Mouse (Mus musculus) midbrain, embryonic 10.5 days (tissue): ENCODE results near the gene 4933416C03Rik. TPM values are rescaled to one million over a fixed set of nuclear protein-coding genes. Genes with fewer than 3 reads are reported as not detected.

Source experiments
- DNase-seq: peaks from one replicate; pipeline ENCODE4 v3.0.0-alpha.2; 2017; ENCODE audit warnings: low spot score
- H3K27ac ChIP-seq: fragments of 300-500 bp; sonication (generic); replicated peaks from 2 replicates; pipeline ENCODE4 v1.5.1; 2016; ENCODE audit warnings: mild to moderate bottlenecking
- H3K27me3 ChIP-seq: fragments of 300-500 bp; sonication (generic); 2 replicates; pipeline ENCODE4 v1.6.1; 2016; ENCODE audit warnings: low read depth, mild to moderate bottlenecking; ENCODE audit not compliant: poor library complexity, severe bottlenecking
- H3K36me3 ChIP-seq: fragments of 300-500 bp; sonication (generic); 2 replicates; pipeline ENCODE4 v1.6.1; 2016; ENCODE audit warnings: mild to moderate bottlenecking, moderate library complexity
- H3K4me1 ChIP-seq: fragments of 300-500 bp; sonication (generic); 2 replicates; pipeline ENCODE4 v1.6.1; 2016
- H3K4me3 ChIP-seq: fragments of 300-500 bp; sonication (generic); 2 replicates; pipeline ENCODE4 v1.5.1; 2016; ENCODE audit warnings: mild to moderate bottlenecking, moderate library complexity
- H3K9me3 ChIP-seq: fragments of 300-500 bp; sonication (generic); replicated peaks from 2 replicates; pipeline ENCODE4 v1.6.1; 2016; ENCODE audit warnings: mild to moderate bottlenecking
- WGBS: fragments of 180-500 bp; shearing (Covaris S2); methylation state at CpG from one replicate; pipeline ENCODE4 v1.1.7; 2016; 5-methylcytosine and 5-hydroxymethylcytosine counted together
- polyA plus RNA-seq: library from polyadenylated mRNA; unstranded; fragments of >200 nt; fragmentation: Nextera tagmentation; extraction: Ambion mirVana; gene quantifications from 2 replicates; pipeline ENCODE4 v1.2.1, GENCODE M21; 2016

The 4933416C03Rik gene
- polyA plus RNA-seq, 1 experiment from 2014 or later: not detected

DNA sequence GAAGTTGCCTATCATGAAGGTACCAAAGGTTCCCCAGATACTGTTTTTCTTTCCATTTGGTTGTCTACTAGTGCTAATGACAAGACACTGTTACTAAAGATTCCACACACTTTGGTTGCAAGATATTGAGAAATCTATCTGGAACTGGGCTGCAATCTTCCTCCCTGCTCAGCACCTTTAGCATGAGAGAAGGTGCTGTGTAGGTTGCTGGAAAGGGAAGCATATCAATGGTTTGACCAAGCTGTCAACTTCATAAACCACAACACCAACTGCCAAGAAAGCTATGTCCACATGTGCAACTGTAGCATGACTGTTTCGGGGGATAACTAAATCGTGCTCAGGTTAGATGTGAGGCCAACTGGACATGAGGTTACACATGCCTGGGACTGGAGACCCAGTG is 7.7 kb upstream of the 4933416C03Rik start:
- no peaks in the 10 kb centered on the region for H3K36me3 ChIP-seq
- H3K27ac ChIP-seq: no peak overlapping the region
- DNase-seq: no peak
- H3K4me3 ChIP-seq: no peak overlapping the region
- no peaks in the 10 kb centered on the region for H3K9me3 ChIP-seq
- H3K27me3 ChIP-seq: no peaks in the 10 kb centered on the region
- WGBS: 90% methylated on average over 2 of the region's 2 CpGs
- H3K4me1 ChIP-seq: no peaks in the 10 kb centered on the region

DNA sequence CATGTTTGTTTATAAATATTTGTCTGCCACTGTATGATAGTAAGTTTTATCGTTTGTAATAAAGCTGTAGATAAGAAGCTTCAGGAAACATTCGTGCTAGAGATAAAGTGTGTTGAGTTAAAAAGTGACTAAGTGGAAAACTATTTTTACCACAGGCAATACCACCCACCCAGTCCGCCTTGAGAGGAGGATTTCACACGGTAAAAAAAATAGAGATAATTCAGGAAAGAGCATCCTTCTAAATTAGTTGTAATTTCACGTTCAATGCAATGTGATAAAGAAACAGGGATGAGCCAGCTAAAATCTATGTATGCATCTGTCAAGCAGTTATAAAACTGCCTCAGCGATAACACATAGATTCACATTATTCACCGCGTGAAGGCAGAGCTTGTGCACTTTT is 3.3 kb upstream of the 4933416C03Rik start:
- 92% methylated on average over 8 of the region's 8 CpGs for WGBS
- Histone ChIP-seq H3K36me3 (0 out of 2 replicates have a peak, but pooled peaks cover 3% of the 10 kb centered on the region), H3K9me3 (peaks cover 8% of the 10 kb centered on the region; the same call in 1 of the 2 replicates)

DNA sequence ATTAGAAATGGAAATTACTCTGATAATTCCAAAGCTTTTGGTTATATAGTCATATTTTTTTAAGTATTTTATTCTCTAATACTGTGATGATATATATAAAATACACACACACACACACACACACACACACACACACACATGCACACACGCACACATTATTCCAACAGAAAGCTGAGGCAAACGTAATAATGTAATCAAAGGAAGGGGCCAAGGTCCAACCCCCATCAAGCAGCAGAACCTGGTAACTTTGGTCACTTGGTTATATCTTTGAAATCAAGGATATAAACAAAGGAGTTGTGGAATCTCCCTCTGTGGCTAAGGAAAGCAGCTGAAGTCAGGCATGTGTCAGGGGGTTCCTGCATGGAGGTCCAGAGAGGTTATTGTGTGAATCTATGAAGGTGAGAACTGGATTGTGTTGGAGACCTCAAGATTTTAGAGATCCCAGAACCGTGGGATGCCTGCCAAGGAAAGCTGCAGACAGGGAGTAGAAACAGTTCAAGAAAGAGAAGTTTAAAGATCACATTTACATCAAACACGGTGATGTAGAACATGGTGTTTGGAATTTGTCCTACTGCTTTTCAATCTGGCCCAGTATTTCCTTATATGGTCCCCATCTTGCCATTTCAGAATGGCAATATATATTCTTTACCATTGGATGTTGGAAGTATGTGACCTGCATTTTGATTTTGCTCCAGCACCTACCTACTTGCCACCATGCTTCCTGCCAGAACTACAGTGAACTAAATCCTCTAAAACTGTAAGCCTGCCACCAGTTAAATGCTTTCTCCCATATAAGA is 2.4 kb upstream of the 4933416C03Rik start:
- Histone ChIP-seq H3K36me3 (0 out of 2 replicates have a peak, but pooled peaks cover 3% of the 10 kb centered on the region), H3K27me3 (no peaks in the 10 kb centered on the region), H3K9me3 (peaks cover 8% of the 10 kb centered on the region; the same call in 1 of the 2 replicates), H3K4me3 (no peak overlapping the region), H3K27ac (no peak overlapping the region), H3K4me1 (no peaks in the 10 kb centered on the region)
- 90% methylated on average over 4 of the region's 4 CpGs for WGBS
- DNase-seq: no peak

More for the DNA sequence above, 3.3 kb upstream of the 4933416C03Rik start:
- Histone ChIP-seq H3K27me3 (no peaks in the 10 kb centered on the region), H3K4me1 (no peaks in the 10 kb centered on the region), H3K27ac (no peak overlapping the region), H3K4me3 (no peak overlapping the region)
- DNase-seq: no peak

DNA sequence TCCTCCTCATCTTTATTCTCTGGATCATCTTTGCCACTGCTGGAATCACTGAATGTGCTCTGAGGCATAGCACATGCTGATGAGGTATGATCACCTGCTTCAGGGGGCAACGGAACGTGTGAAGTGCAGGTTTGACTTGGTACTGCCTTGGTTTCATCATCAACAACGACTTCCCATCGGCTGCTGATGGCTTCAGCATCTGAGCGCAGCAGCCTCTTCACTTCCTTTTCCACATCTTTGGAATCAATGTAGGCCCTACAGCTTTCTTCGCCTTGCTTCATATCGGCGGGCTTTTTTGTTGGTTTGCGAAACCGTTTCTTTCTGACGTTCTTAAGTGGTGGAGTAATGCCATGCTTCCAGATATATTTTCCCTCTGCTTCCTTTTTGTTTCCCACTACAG is 849 bp downstream of the 4933416C03Rik start:
- Histone ChIP-seq H3K4me1 (no peaks in the 10 kb centered on the region), H3K36me3 (0 out of 2 replicates have a peak, but pooled peaks cover 3% of the 10 kb centered on the region), H3K27me3 (no peaks in the 10 kb centered on the region), H3K27ac (no peak overlapping the region), H3K9me3 (peaks cover 8% of the 10 kb centered on the region; the same call in 1 of the 2 replicates), H3K4me3 (no peak overlapping the region)
- no peak for DNase-seq
- WGBS: 96% methylated on average over 11 of the region's 11 CpGs

DNA sequence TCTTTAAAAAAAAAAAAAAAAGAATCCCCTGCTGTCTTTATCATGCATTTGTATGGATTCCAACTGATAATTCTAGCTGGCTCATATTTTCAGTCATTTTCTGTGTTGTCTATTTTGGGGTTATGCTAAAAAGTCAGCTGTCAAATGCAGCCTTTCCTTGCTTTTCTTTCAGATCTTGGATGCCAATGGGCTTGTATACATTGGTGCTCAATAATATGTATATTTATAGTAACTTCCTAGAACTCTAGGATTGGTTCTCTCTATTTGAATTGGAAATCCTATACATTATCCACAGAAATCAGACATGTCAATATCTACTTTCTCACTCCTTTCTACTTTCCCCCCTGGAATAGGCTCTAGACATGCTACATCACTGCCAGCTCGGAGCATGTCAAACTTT is 5.0 kb downstream of the 4933416C03Rik start:
- Histone ChIP-seq H3K4me1 (no peaks in the 10 kb centered on the region), H3K36me3 (0 out of 2 replicates have a peak, but pooled peaks cover under 1% of the 10 kb centered on the region), H3K27ac (no peak overlapping the region), H3K27me3 (no peaks in the 10 kb centered on the region), H3K9me3 (peaks cover 3% of the 10 kb centered on the region; the same call in 1 of the 2 replicates), H3K4me3 (no peak overlapping the region)
- 91% methylated on average over 1 of the region's 1 CpGs for WGBS
- DNase-seq: no peak

DNA sequence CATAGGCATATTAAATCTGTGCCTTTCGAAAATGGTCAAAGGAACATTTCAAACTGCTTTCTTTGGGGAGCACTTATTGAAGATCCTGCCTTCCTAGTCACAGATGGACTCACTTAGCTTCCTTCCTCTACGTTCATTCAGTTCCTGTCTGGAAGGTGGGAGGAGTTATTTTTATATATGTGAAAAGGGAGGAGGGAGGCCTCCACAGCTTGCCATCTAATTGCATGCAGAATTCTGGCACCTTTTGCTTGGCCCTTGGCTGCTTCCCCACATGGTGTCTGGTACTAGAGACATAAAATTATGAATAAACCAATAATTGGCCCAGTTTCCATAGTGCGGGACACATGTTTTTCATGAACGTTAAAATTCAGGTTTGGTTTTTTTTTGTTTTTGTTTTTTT is 5.5 kb downstream of the 4933416C03Rik start:
- no peaks in the 10 kb centered on the region for H3K4me1 ChIP-seq
- WGBS: 83% methylated on average over 4 of the region's 4 CpGs
- DNase-seq: no peak

DNA sequence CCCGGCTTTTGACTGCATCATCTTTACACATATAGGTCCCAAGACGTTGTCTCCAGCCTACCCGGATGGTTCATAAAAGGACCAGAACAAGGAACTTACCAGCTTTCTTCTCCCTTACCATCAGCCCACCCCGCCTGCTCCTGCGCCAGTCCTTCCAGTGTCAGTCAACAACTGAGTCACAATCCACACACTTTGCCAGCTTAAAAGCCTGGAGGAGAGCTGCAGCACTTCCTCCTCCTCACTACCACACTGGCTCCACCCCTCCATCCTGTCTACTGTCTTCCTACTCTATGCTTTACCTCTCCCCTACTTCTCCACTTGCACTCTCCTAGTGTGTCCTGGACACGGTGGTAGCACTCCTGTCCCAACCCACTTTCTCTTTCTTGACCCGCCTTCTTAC is 15.2 kb downstream of the 4933416C03Rik start:
- Histone ChIP-seq H3K27ac (no peak overlapping the region), H3K4me1 (no peaks in the 10 kb centered on the region), H3K36me3 (no peaks in the 10 kb centered on the region), H3K4me3 (no peak overlapping the region), H3K9me3 (no peaks in the 10 kb centered on the region), H3K27me3 (no peaks in the 10 kb centered on the region)
- 91% methylated on average over 7 of the region's 7 CpGs for WGBS
- no peak for DNase-seq

More for the DNA sequence above, 5.5 kb downstream of the 4933416C03Rik start:
- Histone ChIP-seq H3K27ac (no peak overlapping the region), H3K4me3 (no peak overlapping the region), H3K36me3 (no peaks in the 10 kb centered on the region), H3K9me3 (no peaks in the 10 kb centered on the region), H3K27me3 (no peaks in the 10 kb centered on the region)

DNA sequence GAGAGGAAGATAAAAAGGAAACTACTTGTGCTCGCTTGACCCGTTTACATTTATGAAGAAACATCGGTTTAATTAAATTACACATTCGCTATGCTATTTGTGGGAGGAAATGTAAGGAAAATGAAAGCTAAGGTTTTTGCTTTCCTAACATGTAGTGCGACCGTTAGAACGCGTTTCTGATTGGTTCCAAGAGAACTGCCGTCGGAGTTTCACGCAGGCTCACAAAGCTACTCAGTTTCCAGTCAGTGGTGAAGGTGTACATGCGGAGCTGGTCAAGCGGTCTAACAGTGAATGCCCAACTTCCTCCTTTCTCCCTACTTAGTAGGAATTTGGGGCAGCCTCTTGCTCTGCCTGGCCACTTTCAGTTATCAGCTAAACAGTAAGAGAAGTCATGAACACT is 17.3 kb downstream of the 4933416C03Rik start:
- H3K4me3 ChIP-seq: no peak overlapping the region
- no peaks in the 10 kb centered on the region for H3K27me3 ChIP-seq
- no peaks in the 10 kb centered on the region for H3K4me1 ChIP-seq
- no peak overlapping the region for H3K27ac ChIP-seq
- DNase-seq: no peak
- H3K9me3 ChIP-seq: no peaks in the 10 kb centered on the region
- no peaks in the 10 kb centered on the region for H3K36me3 ChIP-seq
- WGBS: 91% methylated on average over 13 of the region's 13 CpGs

DNA sequence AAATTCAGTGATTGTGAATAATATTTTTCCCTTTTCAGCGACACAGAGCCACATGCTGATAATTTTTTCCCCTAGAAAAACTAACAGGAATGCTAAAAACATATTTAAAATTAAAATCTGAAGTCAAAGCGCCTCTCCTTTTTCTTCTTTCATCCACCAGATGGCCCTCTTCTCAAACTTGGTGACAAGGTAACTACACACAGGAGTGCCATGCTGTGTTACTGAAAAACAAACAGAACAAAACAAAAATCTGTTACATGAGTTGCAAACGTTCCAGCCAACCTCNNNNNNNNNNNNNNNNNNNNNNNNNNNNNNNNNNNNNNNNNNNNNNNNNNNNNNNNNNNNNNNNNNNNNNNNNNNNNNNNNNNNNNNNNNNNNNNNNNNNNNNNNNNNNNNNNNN is 29.8 kb downstream of the 4933416C03Rik start:
- no peaks in the 10 kb centered on the region for H3K36me3 ChIP-seq
- H3K9me3 ChIP-seq: no peaks in the 10 kb centered on the region
- 27% methylated on average over 3 of the region's 3 CpGs for WGBS
- no peak overlapping the region for H3K4me3 ChIP-seq
- no peaks in the 10 kb centered on the region for H3K27me3 ChIP-seq
- no peak for DNase-seq
- no peak overlapping the region for H3K27ac ChIP-seq
- H3K4me1 ChIP-seq: no peaks in the 10 kb centered on the region

DNA sequence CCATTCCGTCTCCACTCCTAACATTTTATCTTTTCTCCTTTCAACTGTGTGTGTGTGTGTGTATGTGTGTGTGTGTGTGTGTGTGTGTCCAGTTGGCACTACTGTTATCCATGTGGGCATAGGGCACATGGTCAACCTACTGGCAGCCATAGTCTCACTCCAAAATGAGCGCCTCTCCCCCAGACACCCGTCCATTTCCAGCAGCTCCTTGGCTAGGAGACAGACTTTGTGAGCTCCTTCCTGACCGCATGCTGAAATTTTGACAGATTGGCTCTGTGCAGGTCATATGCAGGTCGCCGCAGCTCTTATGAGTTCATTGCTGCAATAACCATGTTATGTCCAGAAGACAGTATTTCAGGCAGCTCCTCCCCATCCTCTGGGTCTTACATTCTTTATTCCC is 32.9 kb downstream of the 4933416C03Rik start:
- Histone ChIP-seq H3K4me1 (no peaks in the 10 kb centered on the region), H3K36me3 (no peaks in the 10 kb centered on the region), H3K9me3 (no peaks in the 10 kb centered on the region), H3K27me3 (no peaks in the 10 kb centered on the region), H3K27ac (no peak overlapping the region), H3K4me3 (no peak overlapping the region)
- DNase-seq: no peak
- WGBS: 92% methylated on average over 6 of the region's 6 CpGs

DNA sequence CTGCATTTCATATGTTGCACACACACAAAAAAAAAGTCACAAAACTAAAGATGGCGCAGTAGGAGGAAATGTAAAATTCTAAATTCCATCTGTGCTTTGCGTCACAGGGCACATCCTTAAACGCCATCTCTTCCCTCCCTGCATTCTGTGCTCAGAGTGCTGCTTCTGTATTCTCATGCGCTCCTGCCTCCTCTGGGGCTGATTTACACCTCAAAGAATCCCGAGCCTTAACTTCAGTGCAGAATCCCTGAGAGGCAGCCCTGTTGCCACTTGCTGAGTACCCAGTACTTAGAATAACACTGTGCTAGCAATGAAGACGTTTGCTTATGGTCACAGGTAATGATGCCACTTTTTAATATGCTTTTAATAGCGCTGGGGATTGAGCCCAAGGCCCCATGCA is 34.3 kb downstream of the 4933416C03Rik start:
- no peak for DNase-seq
- 39% methylated on average over 7 of the region's 7 CpGs for WGBS
- H3K27me3 ChIP-seq: no peaks in the 10 kb centered on the region
- H3K4me1 ChIP-seq: no peaks in the 10 kb centered on the region
- H3K9me3 ChIP-seq: no peaks in the 10 kb centered on the region
- H3K4me3 ChIP-seq: no peak overlapping the region
- H3K36me3 ChIP-seq: no peaks in the 10 kb centered on the region
- no peak overlapping the region for H3K27ac ChIP-seq

DNA sequence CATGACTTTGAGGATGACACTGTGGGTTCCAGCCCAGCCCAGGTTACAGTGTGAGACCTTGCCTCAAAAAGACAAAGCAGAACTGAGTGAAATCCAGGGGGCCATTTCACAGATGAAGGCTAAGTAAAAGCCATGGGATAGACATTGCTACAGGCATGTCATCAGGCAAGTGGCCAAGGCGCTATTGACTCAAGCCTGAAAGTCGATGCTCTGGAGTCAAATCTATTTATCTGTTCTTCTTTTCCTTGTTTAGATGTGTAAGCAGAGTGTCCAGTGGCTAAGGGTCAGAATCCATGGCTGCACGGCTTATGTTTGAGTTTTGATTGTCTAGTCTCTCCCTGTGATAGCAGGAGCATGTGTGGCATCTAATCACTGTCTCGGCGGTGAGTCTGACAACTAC is 35.1 kb downstream of the 4933416C03Rik start:
- 87% methylated on average over 5 of the region's 5 CpGs for WGBS
- Histone ChIP-seq H3K27ac (no peak overlapping the region), H3K4me3 (no peak overlapping the region), H3K4me1 (no peaks in the 10 kb centered on the region), H3K9me3 (no peaks in the 10 kb centered on the region), H3K27me3 (no peaks in the 10 kb centered on the region), H3K36me3 (no peaks in the 10 kb centered on the region)
- DNase-seq: no peak

DNA sequence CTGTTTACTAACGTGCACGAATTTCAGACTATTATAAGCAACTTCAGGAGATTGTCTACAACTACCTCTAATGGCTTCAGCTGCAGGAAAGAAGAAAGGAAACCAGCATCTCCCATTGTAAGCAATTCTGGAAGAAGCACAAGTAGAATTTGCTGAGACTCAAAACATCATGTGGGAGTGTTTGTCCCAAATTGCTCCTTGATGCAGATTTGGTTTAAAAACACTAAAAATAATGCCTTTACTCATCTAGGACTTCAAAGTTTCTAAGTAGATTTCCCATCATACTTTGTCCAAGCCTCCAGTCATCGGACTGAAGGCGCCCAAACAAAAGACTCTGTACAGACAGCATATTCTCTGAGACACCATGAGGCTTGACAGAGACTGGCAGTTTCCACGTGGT is 37.8 kb downstream of the 4933416C03Rik start:
- H3K27me3 ChIP-seq: no peaks in the 10 kb centered on the region
- H3K4me3 ChIP-seq: no peak overlapping the region
- DNase-seq: no peak
- H3K9me3 ChIP-seq: no peaks in the 10 kb centered on the region
- no peaks in the 10 kb centered on the region for H3K36me3 ChIP-seq
- WGBS: 90% methylated on average over 5 of the region's 5 CpGs
- no peak overlapping the region for H3K27ac ChIP-seq
- H3K4me1 ChIP-seq: no peaks in the 10 kb centered on the region
